Mouse (Mus musculus): ENCODE results near the gene Anxa11.
"Not testable (repeated sequence)": the region's sequence is repeated elsewhere in the genome, so short reads cannot be mapped to it uniquely, and the experiment has no call there.

Anxa11 gene

GRCm38 (mm10) chr14:25841579-25841978 is 377 bp upstream of the Anxa11 start:
- no peak for DNase-seq (ENCODE audit: low spot score)

GRCm38 (mm10) chr14:25842688-25843003 is 690 bp downstream of the Anxa11 start:
- DNase-seq (ENCODE audit: low spot score) = no peak

GRCm38 (mm10) chr14:25844372-25844771 is 2.4 kb downstream of the Anxa11 start:
- no peak for DNase-seq (ENCODE audit: low spot score)

- no peak for DNase-seq (ENCODE audit: low spot score)
Measured at GRCm38 (mm10) chr14:25845832-25846383, 4.0 kb downstream of the Anxa11 start.

- DNase-seq (ENCODE audit: low spot score) = no peak
Measured at GRCm38 (mm10) chr14:25846516-25846915, 4.6 kb downstream of the Anxa11 start.

- no peak for DNase-seq (ENCODE audit: low spot score)
Measured at GRCm38 (mm10) chr14:25847660-25848059, 5.7 kb downstream of the Anxa11 start.

- no peak for DNase-seq (ENCODE audit: low spot score)
Measured at GRCm38 (mm10) chr14:25848237-25848636, 6.3 kb downstream of the Anxa11 start.

GRCm38 (mm10) chr14:25848708-25849107 is 6.8 kb downstream of the Anxa11 start:
- DNase-seq (ENCODE audit: low spot score) = not testable (repeated sequence)

GRCm38 (mm10) chr14:25850433-25850832 is 8.5 kb downstream of the Anxa11 start:
- DNase-seq (ENCODE audit: low spot score) = no peak

GRCm38 (mm10) chr14:25851189-25851588 is 9.2 kb downstream of the Anxa11 start:
- DNase-seq (ENCODE audit: low spot score) = no peak

- no peak for DNase-seq (ENCODE audit: low spot score)
Measured at GRCm38 (mm10) chr14:25852121-25852561, 10.2 kb downstream of the Anxa11 start.

GRCm38 (mm10) chr14:25853295-25853694 is 11.3 kb downstream of the Anxa11 start:
- DNase-seq (ENCODE audit: low spot score) = no peak

GRCm38 (mm10) chr14:25853717-25854452 is 11.9 kb downstream of the Anxa11 start:
- no peak for DNase-seq (ENCODE audit: low spot score)

- DNase-seq (ENCODE audit: low spot score) = peak; percentile 46
Measured at GRCm38 (mm10) chr14:25855241-25855885, 13.4 kb downstream of the Anxa11 start.

GRCm38 (mm10) chr14:25857168-25857621 is 15.2 kb downstream of the Anxa11 start:
- DNase-seq (ENCODE audit: low spot score) = peak; percentile 19

GRCm38 (mm10) chr14:25857940-25858339 is 16.0 kb downstream of the Anxa11 start:
- DNase-seq (ENCODE audit: low spot score) = peak; percentile 77

- DNase-seq (ENCODE audit: low spot score) = no peak
Measured at GRCm38 (mm10) chr14:25861771-25862530, 20.0 kb downstream of the Anxa11 start.

GRCm38 (mm10) chr14:25863721-25864120 is 21.8 kb downstream of the Anxa11 start:
- no peak for DNase-seq (ENCODE audit: low spot score)

- DNase-seq (ENCODE audit: low spot score) = no peak
Measured at GRCm38 (mm10) chr14:25865251-25865650, 23.3 kb downstream of the Anxa11 start.

GRCm38 (mm10) chr14:25866384-25866783 is 24.4 kb downstream of the Anxa11 start:
- no peak for DNase-seq (ENCODE audit: low spot score)

- DNase-seq (ENCODE audit: low spot score) = no peak
Measured at GRCm38 (mm10) chr14:25866832-25867231, 24.9 kb downstream of the Anxa11 start.

- DNase-seq (ENCODE audit: low spot score) = no peak
Measured at GRCm38 (mm10) chr14:25867834-25868233, 25.9 kb downstream of the Anxa11 start.

- no peak for DNase-seq (ENCODE audit: low spot score)
Measured at GRCm38 (mm10) chr14:25868706-25869105, 26.8 kb downstream of the Anxa11 start.
